Mouse (Mus musculus): ENCODE measurements at regions not wholly inside any gene's neighbourhood (a gene's known extent, or its start where the extent isn't known, plus 50 kb on each side); places are given as distances from the start of the nearest gene placed in this dataset.

DNA sequence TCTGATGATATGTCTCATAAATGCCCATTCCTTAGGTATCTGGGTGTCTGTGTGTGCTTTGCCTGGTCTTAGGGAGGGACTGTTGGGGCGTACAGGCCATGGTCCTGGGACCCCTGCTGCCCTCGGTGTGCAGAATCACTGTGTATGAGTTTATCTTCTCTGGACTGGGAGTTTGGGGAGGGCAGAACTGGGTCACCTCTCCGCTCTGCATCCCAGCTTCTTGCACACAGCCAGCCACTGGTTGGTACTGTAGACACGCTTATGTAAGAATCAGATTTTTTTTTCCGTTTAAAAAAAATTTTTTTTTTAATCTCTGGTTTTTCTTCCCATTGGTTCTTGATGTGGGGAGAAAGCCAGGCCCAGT, 140.8 kb upstream of the Ubr2 start:
- Histone ChIP-seq H3K36me3 (ENCODE audit: control insufficient read depth, insufficient read depth, low read length) (no peaks in the 10 kb centered on the region), H3K4me2 (ENCODE audit: low read depth, severe bottlenecking) (no peak overlapping the region), H3K9me3 (ENCODE audit: control insufficient read depth, low read length) (no peaks in the 10 kb centered on the region), H3K9ac (ENCODE audit: low read length) (no peak overlapping the region), H3K27ac (replicated peaks; ENCODE audit: low read depth, low read length) (no peak overlapping the region), H3K4me3 (ENCODE audit: low read depth, low read length) (no peak overlapping the region), H3K4me1 (ENCODE audit: control insufficient read depth, insufficient read depth, low read length) (peaks cover 19% of the 10 kb centered on the region), H3K27me3 (ENCODE audit: control insufficient read depth, insufficient read depth, low read length) (no peaks in the 10 kb centered on the region)
- no peak for ATAC-seq (ENCODE audit: insufficient number of reproducible peaks, low FRiP score, low TSS enrichment, low read depth)
- WGBS, result 83% methylated on average over 5 of the region's 5 CpGs
- no peak for DNase-seq (ENCODE audit: low spot score)

DNA sequence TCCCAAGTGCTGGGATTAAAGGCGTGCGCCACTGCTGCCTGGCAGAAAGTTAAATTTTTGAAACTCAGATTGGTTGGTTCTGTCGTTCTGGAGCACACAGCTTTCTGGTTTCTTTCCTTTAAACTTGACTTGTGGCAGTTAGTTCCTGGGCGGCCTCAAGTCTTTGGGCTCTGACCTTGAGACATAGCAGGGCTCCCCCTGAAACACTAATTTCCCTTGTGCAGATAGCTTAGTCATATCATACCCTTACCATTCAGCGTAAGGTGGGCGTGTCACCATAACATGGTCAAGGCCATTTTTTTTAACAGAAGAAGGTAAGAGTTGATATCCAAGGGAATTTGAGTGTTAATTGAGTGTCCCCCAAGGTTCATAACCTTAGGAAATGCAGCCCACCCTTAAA, 140.3 kb upstream of the Ubr2 start:
- Histone ChIP-seq H3K4me1 (ENCODE audit: control insufficient read depth, insufficient read depth, low read length) (peaks cover 19% of the 10 kb centered on the region), H3K36me3 (ENCODE audit: control insufficient read depth, insufficient read depth, low read length) (no peaks in the 10 kb centered on the region)

DNA sequence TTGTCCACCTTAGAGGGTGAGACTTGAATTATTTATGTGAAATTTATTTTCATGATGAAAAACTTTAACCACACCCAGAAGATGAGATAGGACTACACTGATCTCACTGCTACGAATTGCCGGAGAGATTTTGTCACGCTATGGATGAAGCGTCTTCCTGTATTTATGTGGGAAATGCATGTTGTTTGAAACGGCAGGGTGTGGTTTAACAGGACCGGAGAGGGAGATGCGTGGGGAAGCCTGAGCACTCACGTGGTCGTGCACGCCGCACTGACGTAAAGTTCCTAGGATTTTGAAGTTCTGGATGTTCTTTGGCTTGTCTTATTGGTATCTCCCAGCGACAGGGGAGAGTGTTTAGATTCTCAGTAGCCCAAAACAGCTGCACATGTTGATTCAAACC, 139.3 kb upstream of the Ubr2 start:
- Histone ChIP-seq H3K4me3 (ENCODE audit: low read depth, low read length) (no peak overlapping the region), H3K27me3 (ENCODE audit: control insufficient read depth, insufficient read depth, low read length) (no peaks in the 10 kb centered on the region), H3K4me1 (ENCODE audit: control insufficient read depth, insufficient read depth, low read length) (peaks cover 19% of the 10 kb centered on the region), H3K36me3 (ENCODE audit: control insufficient read depth, insufficient read depth, low read length) (no peaks in the 10 kb centered on the region), H3K9me3 (ENCODE audit: control insufficient read depth, low read length) (no peaks in the 10 kb centered on the region), H3K27ac (replicated peaks; ENCODE audit: low read depth, low read length) (no peak overlapping the region), H3K4me2 (ENCODE audit: low read depth, severe bottlenecking) (no peak overlapping the region), H3K9ac (ENCODE audit: low read length) (no peak overlapping the region)
- DNase-seq (ENCODE audit: low spot score) (no peak), ATAC-seq (ENCODE audit: insufficient number of reproducible peaks, low FRiP score, low TSS enrichment, low read depth) (no peak)
- WGBS, result 91% methylated on average over 13 of the region's 13 CpGs

More for the DNA sequence above, 140.3 kb upstream of the Ubr2 start:
- no peak overlapping the region for H3K4me3 ChIP-seq (ENCODE audit: low read depth, low read length)
- DNase-seq (ENCODE audit: low spot score) (no peak), ATAC-seq (ENCODE audit: insufficient number of reproducible peaks, low FRiP score, low TSS enrichment, low read depth) (no peak)
- H3K9ac ChIP-seq (ENCODE audit: low read length), result no peak overlapping the region
- H3K4me2 ChIP-seq (ENCODE audit: low read depth, severe bottlenecking), result no peak overlapping the region
- H3K27me3 ChIP-seq (ENCODE audit: control insufficient read depth, insufficient read depth, low read length), result no peaks in the 10 kb centered on the region
- WGBS, result 92% methylated on average over 6 of the region's 6 CpGs
- H3K9me3 ChIP-seq (ENCODE audit: control insufficient read depth, low read length), result no peaks in the 10 kb centered on the region
- H3K27ac ChIP-seq (replicated peaks; ENCODE audit: low read depth, low read length), result no peak overlapping the region

DNA sequence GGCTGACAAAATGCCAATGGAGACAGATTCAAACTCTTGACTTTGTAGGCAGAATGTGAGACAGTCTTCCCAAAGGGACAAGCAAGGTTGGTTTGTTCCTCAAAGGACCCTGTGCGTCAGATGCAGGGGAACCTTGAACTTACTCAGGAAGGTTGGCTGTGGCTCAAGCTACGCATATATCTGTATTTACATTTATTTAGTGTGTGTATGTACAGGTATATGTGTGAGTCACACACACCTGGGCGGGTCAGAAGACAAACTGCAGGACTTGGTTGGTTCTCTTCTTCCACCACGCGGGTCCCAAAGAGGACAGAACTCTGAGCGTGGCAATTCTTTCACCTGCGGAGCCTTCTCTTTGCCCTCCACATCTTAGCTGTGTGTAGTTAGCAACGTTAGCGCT, 138.8 kb upstream of the Ubr2 start:
- no peaks in the 10 kb centered on the region for H3K27me3 ChIP-seq (ENCODE audit: control insufficient read depth, insufficient read depth, low read length)
- ATAC-seq (ENCODE audit: insufficient number of reproducible peaks, low FRiP score, low TSS enrichment, low read depth) (no peak), DNase-seq (ENCODE audit: low spot score) (no peak)
- H3K4me2 ChIP-seq (ENCODE audit: low read depth, severe bottlenecking), result no peak overlapping the region
- H3K9me3 ChIP-seq (ENCODE audit: control insufficient read depth, low read length), result no peaks in the 10 kb centered on the region
- no peak overlapping the region for H3K27ac ChIP-seq (replicated peaks; ENCODE audit: low read depth, low read length)
- H3K4me1 ChIP-seq (ENCODE audit: control insufficient read depth, insufficient read depth, low read length), result peaks cover 19% of the 10 kb centered on the region
- H3K9ac ChIP-seq (ENCODE audit: low read length), result no peak overlapping the region
- H3K36me3 ChIP-seq (ENCODE audit: control insufficient read depth, insufficient read depth, low read length), result no peaks in the 10 kb centered on the region
- H3K4me3 ChIP-seq (ENCODE audit: low read depth, low read length), result no peak overlapping the region
- 90% methylated on average over 9 of the region's 9 CpGs for WGBS

DNA sequence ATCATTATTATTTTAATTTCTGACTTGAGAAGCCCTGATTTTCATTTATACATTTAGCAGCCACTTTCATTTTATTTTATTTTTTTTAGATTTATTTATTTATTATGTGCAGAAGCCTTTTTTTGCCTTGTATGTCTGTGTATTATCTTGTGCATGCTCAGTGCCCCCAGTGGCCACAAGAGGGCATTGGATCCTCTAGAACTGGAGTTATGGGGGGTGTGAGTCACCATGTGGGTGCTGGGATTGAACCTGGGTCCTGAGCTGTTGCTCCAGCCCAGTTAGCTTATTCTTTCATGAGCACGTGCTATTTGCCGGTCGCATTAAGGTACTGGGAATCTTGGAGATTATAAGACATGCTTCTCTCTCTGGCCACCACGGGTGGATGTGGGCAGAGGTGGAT, 136.3 kb upstream of the Ubr2 start:
- no peak for ATAC-seq (ENCODE audit: insufficient number of reproducible peaks, low FRiP score, low TSS enrichment, low read depth)
- WGBS, result 93% methylated on average over 4 of the region's 4 CpGs
- Histone ChIP-seq H3K4me1 (ENCODE audit: control insufficient read depth, insufficient read depth, low read length) (peaks cover 23% of the 10 kb centered on the region), H3K9ac (ENCODE audit: low read length) (no peak overlapping the region), H3K9me3 (ENCODE audit: control insufficient read depth, low read length) (no peaks in the 10 kb centered on the region), H3K36me3 (ENCODE audit: control insufficient read depth, insufficient read depth, low read length) (no peaks in the 10 kb centered on the region), H3K4me2 (ENCODE audit: low read depth, severe bottlenecking) (no peak overlapping the region), H3K27ac (replicated peaks; ENCODE audit: low read depth, low read length) (no peak overlapping the region), H3K27me3 (ENCODE audit: control insufficient read depth, insufficient read depth, low read length) (no peaks in the 10 kb centered on the region), H3K4me3 (ENCODE audit: low read depth, low read length) (no peak overlapping the region)
- no peak for DNase-seq (ENCODE audit: low spot score)

DNA sequence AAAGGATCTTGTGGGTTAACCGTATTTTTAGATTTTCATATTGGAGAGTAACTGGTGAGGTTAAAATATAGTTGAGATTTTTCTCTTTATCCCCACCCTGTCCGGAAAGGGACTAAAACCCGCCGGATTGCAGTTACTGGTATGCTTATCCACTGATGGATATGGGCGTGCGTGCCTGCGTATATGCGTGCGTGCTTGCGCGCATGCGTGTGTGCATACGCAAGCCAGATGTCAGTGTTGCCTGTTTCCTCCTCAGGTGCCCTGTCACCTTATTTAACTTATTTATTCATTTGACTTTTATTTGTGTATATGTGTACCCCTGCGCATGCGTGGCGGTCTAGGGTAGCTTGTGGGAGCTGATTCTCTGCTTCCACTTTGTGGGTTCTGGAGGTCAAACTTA, 135.2 kb upstream of the Ubr2 start:
- H3K27me3 ChIP-seq (ENCODE audit: control insufficient read depth, insufficient read depth, low read length), result no peaks in the 10 kb centered on the region
- 97% methylated on average over 16 of the region's 16 CpGs for WGBS
- H3K36me3 ChIP-seq (ENCODE audit: control insufficient read depth, insufficient read depth, low read length), result no peaks in the 10 kb centered on the region

DNA sequence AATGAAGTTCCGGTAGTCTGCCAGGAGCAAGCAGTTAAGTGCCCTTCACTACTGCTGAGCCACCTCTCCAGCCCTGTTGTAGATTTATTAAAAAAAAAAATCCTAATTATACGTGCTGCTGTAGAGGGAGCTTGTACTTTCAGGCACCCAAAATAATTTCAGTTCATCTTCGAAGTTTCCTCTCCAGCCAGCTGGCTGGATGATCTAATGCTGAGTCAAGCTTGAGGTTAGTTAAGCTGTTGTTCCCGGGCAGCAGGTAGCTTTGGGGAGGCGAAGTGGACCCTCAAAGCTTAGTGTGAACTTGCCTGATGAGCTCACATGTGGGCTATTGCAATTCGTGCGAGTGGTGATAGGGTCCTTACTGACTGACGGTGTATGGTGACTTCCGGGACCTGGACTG, 134.6 kb upstream of the Ubr2 start:
- H3K4me1 ChIP-seq (ENCODE audit: control insufficient read depth, insufficient read depth, low read length), result peaks cover 20% of the 10 kb centered on the region
- DNase-seq (ENCODE audit: low spot score) (no peak), ATAC-seq (ENCODE audit: insufficient number of reproducible peaks, low FRiP score, low TSS enrichment, low read depth) (no peak)
- H3K9ac ChIP-seq (ENCODE audit: low read length), result no peak overlapping the region
- no peaks in the 10 kb centered on the region for H3K27me3 ChIP-seq (ENCODE audit: control insufficient read depth, insufficient read depth, low read length)
- no peak overlapping the region for H3K4me2 ChIP-seq (ENCODE audit: low read depth, severe bottlenecking)
- no peaks in the 10 kb centered on the region for H3K36me3 ChIP-seq (ENCODE audit: control insufficient read depth, insufficient read depth, low read length)
- no peak overlapping the region for H3K27ac ChIP-seq (replicated peaks; ENCODE audit: low read depth, low read length)
- H3K9me3 ChIP-seq (ENCODE audit: control insufficient read depth, low read length), result no peaks in the 10 kb centered on the region
- no peak overlapping the region for H3K4me3 ChIP-seq (ENCODE audit: low read depth, low read length)
- 88% methylated on average over 9 of the region's 9 CpGs for WGBS

More for the DNA sequence above, 135.2 kb upstream of the Ubr2 start:
- Histone ChIP-seq H3K4me1 (ENCODE audit: control insufficient read depth, insufficient read depth, low read length) (peaks cover 20% of the 10 kb centered on the region), H3K9me3 (ENCODE audit: control insufficient read depth, low read length) (no peaks in the 10 kb centered on the region), H3K9ac (ENCODE audit: low read length) (no peak overlapping the region), H3K27ac (replicated peaks; ENCODE audit: low read depth, low read length) (no peak overlapping the region), H3K4me2 (ENCODE audit: low read depth, severe bottlenecking) (no peak overlapping the region), H3K4me3 (ENCODE audit: low read depth, low read length) (no peak overlapping the region)
- no peak for DNase-seq (ENCODE audit: low spot score)
- ATAC-seq (ENCODE audit: insufficient number of reproducible peaks, low FRiP score, low TSS enrichment, low read depth), result no peak

DNA sequence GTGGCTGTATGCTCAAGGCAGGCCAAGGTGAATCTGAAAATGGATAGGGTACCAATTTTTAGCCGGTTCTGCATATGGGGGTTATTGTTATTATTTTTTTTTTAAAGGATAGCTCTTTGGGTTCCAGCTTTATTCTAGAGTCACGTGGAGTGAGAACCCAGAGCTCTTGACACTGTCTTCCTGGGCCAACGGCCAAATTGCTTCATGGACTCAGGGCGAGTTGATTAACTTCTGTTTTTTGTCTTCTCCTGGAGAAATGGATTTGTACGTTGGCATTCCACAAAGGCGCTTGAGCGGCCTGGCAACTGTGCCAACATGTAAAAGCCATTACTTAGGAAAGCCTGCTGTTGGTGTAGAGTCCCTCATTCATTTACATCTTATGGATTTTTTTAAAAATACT, 134.1 kb upstream of the Ubr2 start:
- Histone ChIP-seq H3K9me3 (ENCODE audit: control insufficient read depth, low read length) (no peaks in the 10 kb centered on the region), H3K4me3 (ENCODE audit: low read depth, low read length) (no peak overlapping the region), H3K36me3 (ENCODE audit: control insufficient read depth, insufficient read depth, low read length) (no peaks in the 10 kb centered on the region), H3K9ac (ENCODE audit: low read length) (no peak overlapping the region), H3K27ac (replicated peaks; ENCODE audit: low read depth, low read length) (no peak overlapping the region), H3K4me2 (ENCODE audit: low read depth, severe bottlenecking) (no peak overlapping the region), H3K27me3 (ENCODE audit: control insufficient read depth, insufficient read depth, low read length) (no peaks in the 10 kb centered on the region), H3K4me1 (ENCODE audit: control insufficient read depth, insufficient read depth, low read length) (peaks cover 20% of the 10 kb centered on the region)
- DNase-seq (ENCODE audit: low spot score) (no peak), ATAC-seq (ENCODE audit: insufficient number of reproducible peaks, low FRiP score, low TSS enrichment, low read depth) (no peak)
- 89% methylated on average over 7 of the region's 7 CpGs for WGBS

DNA sequence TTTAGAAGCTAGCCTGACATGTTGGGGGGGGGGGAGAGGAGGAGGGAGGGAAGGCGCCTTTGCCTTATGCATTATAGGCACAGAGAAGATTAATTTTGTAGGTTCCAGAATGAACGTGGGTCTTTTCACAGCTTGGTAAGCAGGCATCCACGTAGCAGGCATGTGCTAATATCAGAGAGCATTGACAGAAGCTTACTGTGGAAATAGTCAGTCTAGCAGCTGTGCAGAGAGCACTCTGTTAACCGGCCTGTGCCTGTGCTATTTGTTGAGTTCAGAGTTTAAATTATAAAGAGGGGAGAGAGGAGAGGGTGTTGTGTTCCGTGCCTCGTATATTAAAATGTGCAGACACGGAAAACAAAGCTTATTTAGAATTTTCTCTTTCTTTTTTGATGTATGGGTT, 133.5 kb upstream of the Ubr2 start:
- 82% methylated on average over 7 of the region's 7 CpGs for WGBS
- H3K4me1 ChIP-seq (ENCODE audit: control insufficient read depth, insufficient read depth, low read length), result peaks cover 22% of the 10 kb centered on the region
- ATAC-seq (ENCODE audit: insufficient number of reproducible peaks, low FRiP score, low TSS enrichment, low read depth), result no peak
- H3K27ac ChIP-seq (replicated peaks; ENCODE audit: low read depth, low read length), result no peak overlapping the region
- H3K4me2 ChIP-seq (ENCODE audit: low read depth, severe bottlenecking), result no peak overlapping the region
- no peak for DNase-seq (ENCODE audit: low spot score)
- H3K27me3 ChIP-seq (ENCODE audit: control insufficient read depth, insufficient read depth, low read length), result no peaks in the 10 kb centered on the region
- H3K36me3 ChIP-seq (ENCODE audit: control insufficient read depth, insufficient read depth, low read length), result no peaks in the 10 kb centered on the region
- no peak overlapping the region for H3K4me3 ChIP-seq (ENCODE audit: low read depth, low read length)
- H3K9me3 ChIP-seq (ENCODE audit: control insufficient read depth, low read length), result no peaks in the 10 kb centered on the region
- no peak overlapping the region for H3K9ac ChIP-seq (ENCODE audit: low read length)

Data from limb, embryonic 11.5 days (tissue).